In the genomic region with DNA sequence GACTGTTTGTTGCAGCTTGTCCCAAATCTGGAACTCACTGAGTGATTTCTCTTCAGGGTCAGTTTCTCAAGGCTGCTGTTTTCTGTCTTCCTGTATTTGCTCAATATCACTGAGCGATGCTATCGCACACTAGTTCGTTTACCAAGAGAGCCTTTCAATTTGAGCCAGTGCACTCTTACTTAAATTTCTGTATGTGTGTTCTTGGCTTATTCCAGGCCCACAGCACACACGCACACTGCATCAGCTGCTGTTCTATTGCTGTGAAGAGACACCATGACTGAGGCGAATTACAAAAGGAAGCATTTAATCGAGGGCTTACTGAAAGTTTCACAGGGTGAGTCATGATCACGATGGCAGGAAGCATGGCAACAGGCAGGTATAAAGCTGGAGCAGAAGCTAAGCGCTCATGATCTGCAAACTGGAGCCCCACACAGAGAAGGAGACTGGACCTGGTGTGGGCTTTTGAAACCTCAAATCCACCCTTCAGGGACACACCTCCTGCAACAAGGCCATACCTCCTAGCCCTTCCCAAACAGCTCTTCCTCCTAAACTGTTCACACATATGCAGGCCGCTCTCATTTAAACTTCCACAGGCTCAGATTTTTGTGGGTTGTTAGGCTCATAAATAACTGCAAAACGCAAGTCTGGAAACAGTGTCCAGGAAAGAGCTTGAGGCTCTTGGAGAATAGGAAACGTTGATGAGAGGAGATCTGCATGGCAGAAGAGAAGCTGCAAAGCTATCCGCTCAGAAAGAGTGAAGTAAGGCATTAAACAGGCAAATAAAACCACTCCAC, we compare ENCODE assay signal across 21 mouse cellular contexts.
DNase-seq lines count a peak whose midpoint lies in the region; ATAC-seq and TF ChIP-seq lines count a peak whose summit lies in the region.
"Had no signal": no experiment of that assay in that cellular context is flagged by ENCODE, and none has a peak within 500 bp of the region (broad histone marks: within the 10 kb centered on the region; RNA-seq: fewer than 3 reads in every experiment).

No protein-coding gene starts in this region.

- no peaks in the 10 kb centered on the region for H3K27me3 ChIP-seq in hindbrain, postnatal 0 days (ENCODE audit: insufficient read depth, low read length)
- H3K27me3 ChIP-seq: embryonic facial prominence, embryonic 15.5 days; midbrain, embryonic 12.5 days; neural tube, embryonic 12.5 days had no signal

- ATAC-seq in megakaryocyte progenitor cell, adult 5-6 weeks (replicated peaks; ENCODE audit: poor library complexity) = no peak
- no peak for ATAC-seq in hindbrain, postnatal 0 days
- ATAC-seq: forebrain, embryonic 14.5 days; intestine, postnatal 0 days; liver, postnatal 0 days had no signal

- DNase-seq in heart, adult 11 months = peak; percentile 52
- no peak for DNase-seq in heart, postnatal 36 days
- DNase-seq in right cerebral cortex, adult 2 months (ENCODE audit: low spot score in 2 of 2) = peak; percentile 32 to 35
- no peak for DNase-seq in right cerebral cortex, postnatal 10 days (ENCODE audit: low spot score in 2 of 2)
- DNase-seq in hindbrain, postnatal 0 days (ENCODE audit: low spot score) = no peak
- DNase-seq: cerebellum, adult 9-11 months; gastrocnemius, postnatal 10 days; kidney, postnatal 36 days; layer of hippocampus, postnatal 36 days; liver, postnatal 0 days; lung, postnatal 10 days; thymus, postnatal 14 days had no signal

- WGBS in hindbrain, postnatal 0 days = 83% methylated on average over 12 of the region's 12 CpGs

- intact Hi-C loops in heart, postnatal 36 days (cut with DNase I) = no loop called here

- no peak overlapping the region for H3K9ac ChIP-seq in hindbrain, postnatal 0 days (replicated peaks; ENCODE audit: low read length)
- H3K9ac ChIP-seq: embryonic facial prominence, embryonic 15.5 days; liver, postnatal 0 days; midbrain, embryonic 12.5 days; neural tube, embryonic 12.5 days had no signal

- peaks cover 12% of the 10 kb centered on the region for H3K4me1 ChIP-seq in bone marrow macrophage, adult 2 months (ENCODE audit: control insufficient read depth, insufficient read depth, low read length)
- H3K4me1 ChIP-seq in hindbrain, postnatal 0 days (ENCODE audit: insufficient read depth, low read length) = no peaks in the 10 kb centered on the region
- H3K4me1 ChIP-seq: embryonic facial prominence, embryonic 15.5 days; midbrain, embryonic 12.5 days; neural tube, embryonic 12.5 days had no signal

- peak overlapping the region; percentile 21; the same call in 1 of the 2 replicates for H3K27ac ChIP-seq in bone marrow macrophage, adult 2 months (ENCODE audit: insufficient read depth, low read depth, low read length)
- H3K27ac ChIP-seq in hindbrain, postnatal 0 days = no peak overlapping the region
- H3K27ac ChIP-seq: embryonic facial prominence, embryonic 15.5 days; midbrain, embryonic 12.5 days; neural tube, embryonic 12.5 days had no signal

- H3K4me3 ChIP-seq in bone marrow macrophage, adult 2 months (ENCODE audit: insufficient read depth, low read length) = no peak overlapping the region
- H3K4me3 ChIP-seq in hindbrain, postnatal 0 days (ENCODE audit: low read length) = no peak overlapping the region
- H3K4me3 ChIP-seq: embryonic facial prominence, embryonic 15.5 days; midbrain, embryonic 12.5 days; neural tube, embryonic 12.5 days had no signal

- no peaks in the 10 kb centered on the region for H3K9me3 ChIP-seq in hindbrain, postnatal 0 days (ENCODE audit: low read length)
- H3K9me3 ChIP-seq: embryonic facial prominence, embryonic 15.5 days; midbrain, embryonic 12.5 days; neural tube, embryonic 12.5 days had no signal

- TF ChIP-seq POLR2A in bone marrow macrophage, adult 2 months (IDR thresholded peaks at IDR 0.05; ENCODE audit: borderline replicate concordance, low read depth, low read length) = no peak

- no peaks in the 10 kb centered on the region for H3K36me3 ChIP-seq in hindbrain, postnatal 0 days (ENCODE audit: insufficient read depth, low read length)
- H3K36me3 ChIP-seq: midbrain, embryonic 12.5 days; neural tube, embryonic 12.5 days had no signal

- TF ChIP-seq CTCF in bone marrow macrophage, adult 2 months (IDR thresholded peaks at IDR 0.05; ENCODE audit: low read depth, low read length) = no peak
- no peak for TF ChIP-seq CTCF in hindbrain, postnatal 0 days (IDR thresholded peaks at IDR 0.05; ENCODE audit: low read depth)

- H3K4me2 ChIP-seq in hindbrain, postnatal 0 days (ENCODE audit: low read depth, low read length) = no peak overlapping the region
- H3K4me2 ChIP-seq: embryonic facial prominence, embryonic 15.5 days; heart, embryonic 11.5 days; liver, embryonic 11.5 days; midbrain, embryonic 12.5 days; neural tube, embryonic 12.5 days had no signal

Comparison
In these comparisons a context has a peak if more than half of its experiments do, and no peak if none do; other contexts are left out.
1. DNase-seq: peak in heart, adult 11 months (single experiment) and right cerebral cortex, adult 2 months (2 of 2); none in heart, postnatal 36 days (0 of 2), right cerebral cortex, postnatal 10 days (0 of 2) and hindbrain, postnatal 0 days (single experiment).